Mouse (Mus musculus): Measurements from ENCODE around the gene Teddm1a. TPM values are rescaled to one million over a fixed set of nuclear protein-coding genes. Genes with fewer than 3 reads are reported as not detected.
A peak's percentile ranks its signal among the peaks of the same experiment; 100 is the strongest.

Teddm1a gene
- polyA plus RNA-seq, 1 experiment from 2014 or later, result not detected

DNA sequence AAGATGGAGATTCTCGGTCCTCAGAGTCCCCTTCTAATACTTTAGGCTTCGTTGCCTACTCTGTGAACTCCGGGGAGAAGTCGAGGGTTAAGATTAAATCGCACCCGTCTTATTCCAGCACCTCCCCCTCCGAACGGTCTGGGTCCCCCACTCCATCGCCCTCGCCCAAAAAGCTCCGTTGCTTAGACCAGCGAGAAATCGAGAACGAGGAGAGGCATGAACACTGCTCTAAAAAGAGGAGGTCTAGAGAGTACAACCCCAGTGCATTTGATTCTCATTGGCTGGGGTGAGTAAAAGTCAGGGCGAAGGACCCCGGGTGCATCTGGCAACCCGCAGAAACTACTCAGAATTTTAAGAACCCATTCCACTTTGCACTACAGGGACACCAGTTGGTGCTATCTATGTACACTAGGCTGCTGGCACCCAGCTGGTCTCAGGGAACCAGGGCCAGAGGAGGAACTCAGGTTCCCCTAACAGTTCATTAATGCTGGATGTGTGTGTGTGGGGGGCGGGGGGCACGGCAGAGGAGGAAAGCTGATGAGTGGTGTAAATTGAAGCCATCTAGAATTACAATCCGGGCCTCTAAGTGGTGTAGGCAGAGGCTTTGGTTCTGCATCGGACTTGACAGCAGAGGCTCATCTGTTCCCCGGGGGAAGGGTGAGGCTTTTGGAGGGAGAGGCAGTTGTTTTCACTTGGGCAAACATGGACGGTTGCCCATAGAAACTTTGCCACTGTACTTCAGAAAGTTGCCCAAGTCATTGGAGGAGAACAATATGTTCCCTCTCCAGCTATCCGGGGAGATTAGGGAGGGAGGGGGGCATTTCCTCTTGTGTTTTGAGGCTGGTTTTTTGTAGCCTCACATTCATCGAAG is 9.6 kb downstream of the Teddm1a start:
- TF ChIP-seq CTCF (IDR thresholded peaks at IDR 0.05; ENCODE audit: low read depth), result no peak
- TF ChIP-seq EP300 (IDR thresholded peaks at IDR 0.05; ENCODE audit: low read depth), result peak; percentile 80
- Histone ChIP-seq H3K4me1 (ENCODE audit: insufficient read depth) (peaks cover 18% of the 10 kb centered on the region), H3K27ac (ENCODE audit: low read depth) (peak overlapping the region; percentile 98), H3K9me3 (ENCODE audit: low read length) (no peaks in the 10 kb centered on the region), H3K9ac (replicated peaks) (peak overlapping the region; percentile 96), H3K36me3 (replicated peaks; ENCODE audit: insufficient read depth, low read length) (peaks cover 34% of the 10 kb centered on the region), H3K27me3 (ENCODE audit: insufficient read depth, low read length) (no peaks in the 10 kb centered on the region), H3K4me3 (ENCODE audit: low read depth, low read length) (peak overlapping the region; percentile 91), H3K4me2 (ENCODE audit: low read depth, low read length) (peak overlapping the region; percentile 66)
- ATAC-seq, result no peak
- 1% methylated on average over 25 of the region's 25 CpGs for WGBS (ENCODE audit: insufficient replicate concordance)
- DNase-seq, result peak; percentile 58

GRCm38 (mm10) chr1:153903006-153903405 is 11.5 kb downstream of the Teddm1a start:
- Histone ChIP-seq H3K9me3 (ENCODE audit: low read length) (no peaks in the 10 kb centered on the region), H3K27me3 (ENCODE audit: insufficient read depth, low read length) (no peaks in the 10 kb centered on the region), H3K9ac (replicated peaks) (no peak overlapping the region), H3K27ac (ENCODE audit: low read depth) (no peak overlapping the region), H3K4me1 (ENCODE audit: insufficient read depth) (peaks cover 16% of the 10 kb centered on the region), H3K4me3 (ENCODE audit: low read depth, low read length) (peak overlapping the region; percentile 2; the same call in 1 of the 2 replicates), H3K4me2 (ENCODE audit: low read depth, low read length) (peak overlapping the region; percentile 66; the same call in 1 of the 2 replicates), H3K36me3 (replicated peaks; ENCODE audit: insufficient read depth, low read length) (peaks cover 54% of the 10 kb centered on the region)
- no peak for TF ChIP-seq EP300 (IDR thresholded peaks at IDR 0.05; ENCODE audit: low read depth)
- no peak for TF ChIP-seq CTCF (IDR thresholded peaks at IDR 0.05; ENCODE audit: low read depth)
- WGBS (ENCODE audit: insufficient replicate concordance), result 83% methylated on average over 13 of the region's 13 CpGs
- no peak for ATAC-seq
- DNase-seq, result no peak

DNA sequence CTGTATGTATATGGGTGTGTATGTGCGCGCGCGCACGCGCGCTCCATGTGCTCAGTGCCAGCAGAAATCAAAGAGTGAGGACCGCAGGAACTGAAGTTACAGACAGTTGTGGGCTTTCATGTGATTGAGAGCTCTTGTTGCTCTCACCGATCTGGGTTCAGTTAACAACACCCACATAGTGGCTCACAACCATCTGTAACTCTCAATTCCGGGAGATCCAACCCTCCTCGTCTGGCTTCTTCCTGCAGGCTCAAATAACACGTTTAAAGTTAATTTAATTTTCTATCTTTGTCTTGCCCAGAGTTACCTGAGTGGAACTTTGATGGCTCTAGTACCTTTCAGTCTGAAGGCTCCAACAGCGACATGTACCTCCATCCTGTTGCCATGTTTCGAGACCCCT is 12.7 kb downstream of the Teddm1a start:
- WGBS (ENCODE audit: insufficient replicate concordance), result 97% methylated on average over 14 of the region's 14 CpGs
- no peak for TF ChIP-seq CTCF (IDR thresholded peaks at IDR 0.05; ENCODE audit: low read depth)
- TF ChIP-seq EP300 (IDR thresholded peaks at IDR 0.05; ENCODE audit: low read depth), result no peak
- Histone ChIP-seq H3K36me3 (replicated peaks; ENCODE audit: insufficient read depth, low read length) (peaks cover 66% of the 10 kb centered on the region), H3K4me3 (ENCODE audit: low read depth, low read length) (no peak overlapping the region), H3K27ac (ENCODE audit: low read depth) (no peak overlapping the region), H3K4me1 (ENCODE audit: insufficient read depth) (peaks cover 17% of the 10 kb centered on the region), H3K27me3 (ENCODE audit: insufficient read depth, low read length) (no peaks in the 10 kb centered on the region), H3K9me3 (ENCODE audit: low read length) (no peaks in the 10 kb centered on the region), H3K9ac (replicated peaks) (no peak overlapping the region), H3K4me2 (ENCODE audit: low read depth, low read length) (no peak overlapping the region)
- ATAC-seq, result no peak
- DNase-seq, result no peak

DNA sequence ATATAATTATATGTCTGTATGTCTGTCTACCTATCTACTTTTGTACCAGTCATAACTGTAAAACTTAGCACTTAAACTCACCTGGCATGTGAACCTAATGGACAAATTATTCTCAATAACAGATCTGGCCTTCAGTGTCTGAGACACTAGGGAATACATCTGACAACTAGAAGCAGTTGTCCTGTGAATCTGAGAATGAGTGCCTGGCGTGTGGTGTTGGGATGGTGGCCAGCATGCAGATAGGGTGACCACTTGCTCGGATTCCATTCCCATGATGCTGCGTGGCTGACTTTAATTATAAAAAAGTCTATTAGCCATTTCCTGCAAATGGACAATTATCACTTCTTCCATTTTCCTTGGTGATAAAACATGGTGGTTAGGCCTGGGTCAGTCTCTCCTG is 14.3 kb downstream of the Teddm1a start:
- Histone ChIP-seq H3K4me3 (ENCODE audit: low read depth, low read length) (no peak overlapping the region), H3K9ac (replicated peaks) (no peak overlapping the region)
- WGBS (ENCODE audit: insufficient replicate concordance), result 91% methylated on average over 3 of the region's 3 CpGs

GRCm38 (mm10) chr1:153908208-153908607 is 16.7 kb downstream of the Teddm1a start:
- H3K27ac ChIP-seq (ENCODE audit: low read depth), result 0 out of 2 replicates have a peak overlapping the region, but pooled peaks have one; percentile 52
- WGBS (ENCODE audit: insufficient replicate concordance), result 67% methylated on average over 6 of the region's 6 CpGs
- no peak overlapping the region for H3K4me2 ChIP-seq (ENCODE audit: low read depth, low read length)
- no peak overlapping the region for H3K9ac ChIP-seq (replicated peaks)
- TF ChIP-seq EP300 (IDR thresholded peaks at IDR 0.05; ENCODE audit: low read depth) (no peak), CTCF (IDR thresholded peaks at IDR 0.05; ENCODE audit: low read depth) (no peak)
- peaks cover 72% of the 10 kb centered on the region for H3K36me3 ChIP-seq (replicated peaks; ENCODE audit: insufficient read depth, low read length)
- DNase-seq (no peak), ATAC-seq (no peak)
- H3K27me3 ChIP-seq (ENCODE audit: insufficient read depth, low read length), result no peaks in the 10 kb centered on the region
- no peak overlapping the region for H3K4me3 ChIP-seq (ENCODE audit: low read depth, low read length)
- H3K4me1 ChIP-seq (ENCODE audit: insufficient read depth), result peaks cover 21% of the 10 kb centered on the region
- no peaks in the 10 kb centered on the region for H3K9me3 ChIP-seq (ENCODE audit: low read length)

More for the DNA sequence above, 14.3 kb downstream of the Teddm1a start:
- Histone ChIP-seq H3K27me3 (ENCODE audit: insufficient read depth, low read length) (no peaks in the 10 kb centered on the region), H3K27ac (ENCODE audit: low read depth) (no peak overlapping the region), H3K4me1 (ENCODE audit: insufficient read depth) (peaks cover 27% of the 10 kb centered on the region), H3K4me2 (ENCODE audit: low read depth, low read length) (no peak overlapping the region), H3K9me3 (ENCODE audit: low read length) (no peaks in the 10 kb centered on the region), H3K36me3 (replicated peaks; ENCODE audit: insufficient read depth, low read length) (peaks cover 79% of the 10 kb centered on the region)
- DNase-seq (no peak), ATAC-seq (no peak)
- no peak for TF ChIP-seq EP300 (IDR thresholded peaks at IDR 0.05; ENCODE audit: low read depth)

GRCm38 (mm10) chr1:153908741-153909140 is 17.2 kb downstream of the Teddm1a start:
- no peak for TF ChIP-seq EP300 (IDR thresholded peaks at IDR 0.05; ENCODE audit: low read depth)
- H3K4me1 ChIP-seq (ENCODE audit: insufficient read depth), result peaks cover 21% of the 10 kb centered on the region

More at GRCm38 (mm10) chr1:153908741-153909140, 17.2 kb downstream of the Teddm1a start:
- no peak overlapping the region for H3K9ac ChIP-seq (replicated peaks)
- 0 out of 2 replicates have a peak overlapping the region, but pooled peaks have one; percentile 19 for H3K4me2 ChIP-seq (ENCODE audit: low read depth, low read length)
- H3K36me3 ChIP-seq (replicated peaks; ENCODE audit: insufficient read depth, low read length), result peaks cover 68% of the 10 kb centered on the region
- H3K27me3 ChIP-seq (ENCODE audit: insufficient read depth, low read length), result no peaks in the 10 kb centered on the region
- DNase-seq, result no peak
- H3K27ac ChIP-seq (ENCODE audit: low read depth), result peak overlapping the region; percentile 52; the same call in 1 of the 2 replicates
- H3K9me3 ChIP-seq (ENCODE audit: low read length), result no peaks in the 10 kb centered on the region
- H3K4me3 ChIP-seq (ENCODE audit: low read depth, low read length), result no peak overlapping the region
- WGBS (ENCODE audit: insufficient replicate concordance), result 84% methylated on average over 4 of the region's 4 CpGs
- no peak for ATAC-seq

Data from liver, postnatal 0 days (tissue).